Mouse (Mus musculus): ENCODE measurements at regions not wholly inside any gene's neighbourhood (a gene's known extent, or its start where the extent isn't known, plus 50 kb on each side); places are given as distances from the start of the nearest gene placed in this dataset.
"Not testable (repeated sequence)": the region's sequence is repeated elsewhere in the genome, so short reads cannot be mapped to it uniquely, and the experiment has no call there.

GRCm38 (mm10) chrX:24169992-24170391 lies 211.3 kb upstream of the Gm4985 start:
- H3K4me1 ChIP-seq (ENCODE audit: control insufficient read depth in 1 of 2, insufficient read depth in 2 of 2); H3K79me2 ChIP-seq (replicated peaks; ENCODE audit: control insufficient read depth, extremely low read depth, insufficient read depth, poor library complexity, severe bottlenecking); DNase-seq (ENCODE audit: extremely low read depth); dilution Hi-C loops (cut with MboI; ENCODE audit: extremely low pct_ligation_motif_present, extremely low pct_unique_long_range_greater_than_20kb, low sequenced_read_pairs); H3K27ac ChIP-seq (ENCODE audit: insufficient read depth, low read depth); in situ Hi-C loops (cut with MboI; ENCODE audit: low pct_ligation_motif_present, low pct_unique_long_range_greater_than_20kb, low sequenced_read_pairs); H3K36me3 ChIP-seq (replicated peaks in 1 of 2; ENCODE audit: control insufficient read depth in 1 of 2, insufficient read depth in 1 of 2, low read length in 1 of 2); H3K27me3 ChIP-seq (replicated peaks); H3K9me3 ChIP-seq (replicated peaks; ENCODE audit: low read length); H3K4me3 ChIP-seq (replicated peaks in 1 of 3; ENCODE audit: low read depth in 2 of 3, low read length in 2 of 3, poor library complexity in 1 of 3); H3K4me2 ChIP-seq (ENCODE audit: insufficient read depth, low read depth, poor library complexity, severe bottlenecking); H3K9ac ChIP-seq (ENCODE audit: insufficient read depth, low read depth): not testable (repeated sequence)
- TF ChIP-seq SMC3 (IDR thresholded peaks at IDR 0.05; ENCODE audit: low read depth, low read length), result peak; percentile 13; the same call in 1 of the 2 replicates
- peak in 1 of 2 experiments; percentile 11; a peak in 2 of 4 replicates for TF ChIP-seq CTCF (conservative IDR thresholded peaks at IDR 0.05 in 1 of 2, IDR thresholded peaks at IDR 0.05 in 1 of 2; ENCODE audit: low read depth in 2 of 2, low read length in 2 of 2)

- H3K4me2 ChIP-seq (ENCODE audit: insufficient read depth, low read depth, poor library complexity, severe bottlenecking); H3K4me3 ChIP-seq (replicated peaks in 1 of 3; ENCODE audit: low read depth in 2 of 3, low read length in 2 of 3, poor library complexity in 1 of 3); dilution Hi-C loops (cut with MboI; ENCODE audit: extremely low pct_ligation_motif_present, extremely low pct_unique_long_range_greater_than_20kb, low sequenced_read_pairs); H3K4me1 ChIP-seq (ENCODE audit: control insufficient read depth in 1 of 2, insufficient read depth in 2 of 2); H3K36me3 ChIP-seq (replicated peaks in 1 of 2; ENCODE audit: control insufficient read depth in 1 of 2, insufficient read depth in 1 of 2, low read length in 1 of 2); in situ Hi-C loops (cut with MboI; ENCODE audit: low pct_ligation_motif_present, low pct_unique_long_range_greater_than_20kb, low sequenced_read_pairs); H3K27ac ChIP-seq (ENCODE audit: insufficient read depth, low read depth); H3K79me2 ChIP-seq (replicated peaks; ENCODE audit: control insufficient read depth, extremely low read depth, insufficient read depth, poor library complexity, severe bottlenecking); H3K27me3 ChIP-seq (replicated peaks); H3K9me3 ChIP-seq (replicated peaks; ENCODE audit: low read length); H3K9ac ChIP-seq (ENCODE audit: insufficient read depth, low read depth): not testable (repeated sequence)
- DNase-seq (ENCODE audit: extremely low read depth), result peak; percentile 3
Observed at GRCm38 (mm10) chrX:24161654-24162053, 202.9 kb upstream of the Gm4985 start.

- H3K9me3 ChIP-seq (replicated peaks; ENCODE audit: low read length); H3K79me2 ChIP-seq (replicated peaks; ENCODE audit: control insufficient read depth, extremely low read depth, insufficient read depth, poor library complexity, severe bottlenecking); H3K9ac ChIP-seq (ENCODE audit: insufficient read depth, low read depth); H3K36me3 ChIP-seq (replicated peaks in 1 of 2; ENCODE audit: control insufficient read depth in 1 of 2, insufficient read depth in 1 of 2, low read length in 1 of 2); dilution Hi-C loops (cut with MboI; ENCODE audit: extremely low pct_ligation_motif_present, extremely low pct_unique_long_range_greater_than_20kb, low sequenced_read_pairs); H3K4me3 ChIP-seq (replicated peaks in 1 of 3; ENCODE audit: low read depth in 2 of 3, low read length in 2 of 3, poor library complexity in 1 of 3); H3K27me3 ChIP-seq (replicated peaks); in situ Hi-C loops (cut with MboI; ENCODE audit: low pct_ligation_motif_present, low pct_unique_long_range_greater_than_20kb, low sequenced_read_pairs); H3K27ac ChIP-seq (ENCODE audit: insufficient read depth, low read depth); H3K4me1 ChIP-seq (ENCODE audit: control insufficient read depth in 1 of 2, insufficient read depth in 2 of 2); H3K4me2 ChIP-seq (ENCODE audit: insufficient read depth, low read depth, poor library complexity, severe bottlenecking): not testable (repeated sequence)
- peak; percentile 4 for DNase-seq (ENCODE audit: extremely low read depth)
- peak in 1 of 2 experiments; percentile 28; a peak in 2 of 4 replicates for TF ChIP-seq CTCF (conservative IDR thresholded peaks at IDR 0.05 in 1 of 2, IDR thresholded peaks at IDR 0.05 in 1 of 2; ENCODE audit: low read depth in 2 of 2, low read length in 2 of 2)
Observed at GRCm38 (mm10) chrX:24153277-24153873, 194.6 kb upstream of the Gm4985 start.

All from CH12.LX (cell line).